Mouse (Mus musculus) T-cell, adult 2 months (primary cell): ENCODE results near the gene Adprhl1.
A peak's percentile ranks its signal among the peaks of the same experiment; 100 is the strongest.

ENCODE experiments used
- DNase-seq: peaks from one replicate; pipeline ENCODE4 v3.0.0; 2022; ENCODE audit warnings: low spot score

Gene Adprhl1

DNA sequence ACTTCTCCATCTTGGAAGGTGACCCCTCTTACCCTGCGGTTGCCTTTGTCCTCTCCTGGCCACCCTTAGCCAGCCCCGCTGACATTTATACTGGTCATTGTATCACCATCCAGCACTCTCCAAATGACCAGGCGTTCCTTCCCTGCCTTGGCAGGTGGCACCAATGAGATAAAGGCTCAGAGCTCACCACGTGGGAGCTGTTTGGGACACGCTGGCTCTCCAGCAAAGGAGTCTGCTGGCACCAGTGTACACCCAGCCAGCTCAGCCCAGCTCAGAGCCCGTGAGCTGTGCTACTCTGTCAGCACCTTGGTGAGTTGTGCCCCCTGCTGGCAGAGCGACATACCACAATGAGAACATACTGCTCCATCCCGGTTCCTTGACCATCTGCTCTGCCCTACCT lies at the start of gene Adprhl1:
TSS of gene Adprhl1 (minus strand) at position 144 of the 400 bp plus-strand sequence.
- DNase-seq = peak; percentile 45

DNA sequence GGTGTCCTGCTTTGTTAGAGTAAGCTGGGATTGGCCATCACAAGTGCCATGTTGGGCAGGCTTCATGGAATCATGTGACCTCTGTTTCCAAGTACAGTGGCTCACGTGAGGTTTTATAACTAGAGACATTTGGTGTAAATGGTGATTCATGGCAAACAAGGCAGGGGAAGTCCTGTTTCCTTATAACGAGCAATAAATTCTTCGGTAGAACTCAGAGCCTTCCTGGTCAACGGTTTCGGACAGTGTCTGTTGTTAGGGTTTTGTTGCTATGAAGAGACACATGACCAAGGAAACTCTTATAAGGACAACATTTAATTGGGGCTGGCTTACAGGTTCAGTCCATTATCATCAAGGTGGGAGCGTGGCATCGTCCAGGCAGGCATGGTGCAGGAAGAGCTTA lies 47.1 kb upstream of the Adprhl1 start:
- DNase-seq = no peak

DNA sequence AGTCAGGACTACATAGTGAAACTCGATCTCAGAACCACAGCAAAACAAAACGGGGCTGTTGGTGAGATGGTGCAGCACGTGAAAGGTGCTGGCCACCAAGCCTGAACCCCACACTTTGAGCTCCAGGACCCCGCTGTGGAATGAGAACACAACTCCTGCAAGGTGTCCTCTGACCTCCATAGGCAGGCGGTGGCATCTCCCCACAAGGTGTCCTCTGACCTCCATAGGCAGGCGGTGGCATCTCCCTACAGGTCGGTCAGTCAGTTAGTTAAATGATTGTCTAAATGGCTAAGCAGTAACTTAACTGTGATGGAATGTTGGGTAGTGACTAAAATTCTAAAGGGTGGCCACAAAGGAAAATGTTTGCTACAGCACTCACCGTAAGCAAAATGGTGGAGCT lies 45.6 kb upstream of the Adprhl1 start:
- DNase-seq = no peak

DNA sequence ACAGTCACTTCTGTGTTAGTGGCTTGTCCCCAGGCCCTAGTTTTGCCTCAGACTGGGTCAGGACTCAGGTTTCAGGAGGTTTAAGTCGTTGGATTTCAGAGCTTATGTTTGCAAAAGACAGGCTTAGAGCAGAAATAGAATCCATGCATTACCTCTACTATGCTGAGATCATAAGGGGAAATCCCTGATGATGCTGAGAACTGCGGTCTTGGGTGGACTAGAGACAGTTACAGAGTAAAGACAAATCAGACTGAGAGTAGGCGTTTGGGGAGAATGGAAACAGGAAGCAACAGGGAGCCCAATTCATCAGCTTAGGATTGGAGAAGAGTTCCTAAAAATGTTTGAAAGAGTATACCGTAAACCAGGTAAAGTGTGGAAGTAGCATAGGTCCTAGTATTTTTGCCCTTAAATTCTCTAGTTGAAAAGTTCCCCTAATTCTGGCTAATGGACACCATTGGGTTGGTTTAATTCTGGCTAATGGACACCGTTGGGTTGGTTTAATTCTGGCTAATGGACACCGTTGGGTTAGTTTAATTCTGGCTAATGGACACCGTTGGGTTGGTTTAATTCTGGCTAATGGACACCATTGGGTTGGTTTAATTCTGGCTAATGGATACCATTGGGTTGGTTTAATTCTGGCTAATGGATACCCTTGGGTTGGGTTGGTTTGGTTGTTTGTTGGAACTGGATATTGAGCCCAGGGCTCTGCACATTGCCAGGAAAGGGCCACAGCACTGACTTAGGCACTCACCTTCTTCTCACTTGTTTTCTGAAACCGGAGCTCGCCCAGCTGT lies 39.9 kb upstream of the Adprhl1 start:
- DNase-seq = no peak

DNA sequence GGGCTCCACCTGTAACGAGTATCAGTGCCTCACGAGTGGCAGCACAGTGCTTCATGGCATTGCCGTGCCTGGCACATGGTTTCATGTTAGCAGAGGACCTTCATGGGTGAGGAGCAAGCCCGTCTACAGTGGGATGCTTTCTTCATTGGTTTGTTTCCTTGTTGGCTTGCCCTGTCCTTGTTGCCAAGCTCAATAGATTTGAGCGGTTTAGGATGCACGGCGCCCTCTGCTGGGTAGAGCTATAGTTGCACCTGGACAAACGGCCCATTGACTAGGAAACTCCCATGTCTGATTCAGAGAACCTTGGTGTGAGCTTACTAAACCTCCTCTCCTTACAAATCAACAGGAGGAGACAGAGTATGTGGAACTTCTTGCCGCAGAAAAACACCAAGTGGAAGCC lies 38.4 kb upstream of the Adprhl1 start:
- DNase-seq = peak; percentile 65

DNA sequence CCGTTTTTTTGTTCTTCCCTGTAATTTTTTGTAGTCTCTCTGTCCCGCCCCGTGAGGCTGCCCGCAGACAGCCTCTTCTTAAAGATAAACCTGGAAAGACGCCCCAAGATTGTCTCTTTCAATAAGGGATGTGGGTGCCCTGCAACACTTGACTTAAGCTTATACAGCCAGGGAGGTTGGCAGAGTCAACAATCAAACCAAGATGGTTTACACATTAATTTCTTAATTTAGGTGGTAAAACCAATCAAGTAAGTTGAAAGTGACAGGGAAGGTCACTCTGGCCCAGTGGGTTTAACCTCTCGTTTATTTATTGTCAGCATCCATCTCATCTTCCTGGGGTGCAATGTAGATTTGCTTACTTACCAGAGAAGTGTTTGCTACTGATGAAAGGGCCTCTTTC lies 34.7 kb upstream of the Adprhl1 start:
- no peak for DNase-seq

DNA sequence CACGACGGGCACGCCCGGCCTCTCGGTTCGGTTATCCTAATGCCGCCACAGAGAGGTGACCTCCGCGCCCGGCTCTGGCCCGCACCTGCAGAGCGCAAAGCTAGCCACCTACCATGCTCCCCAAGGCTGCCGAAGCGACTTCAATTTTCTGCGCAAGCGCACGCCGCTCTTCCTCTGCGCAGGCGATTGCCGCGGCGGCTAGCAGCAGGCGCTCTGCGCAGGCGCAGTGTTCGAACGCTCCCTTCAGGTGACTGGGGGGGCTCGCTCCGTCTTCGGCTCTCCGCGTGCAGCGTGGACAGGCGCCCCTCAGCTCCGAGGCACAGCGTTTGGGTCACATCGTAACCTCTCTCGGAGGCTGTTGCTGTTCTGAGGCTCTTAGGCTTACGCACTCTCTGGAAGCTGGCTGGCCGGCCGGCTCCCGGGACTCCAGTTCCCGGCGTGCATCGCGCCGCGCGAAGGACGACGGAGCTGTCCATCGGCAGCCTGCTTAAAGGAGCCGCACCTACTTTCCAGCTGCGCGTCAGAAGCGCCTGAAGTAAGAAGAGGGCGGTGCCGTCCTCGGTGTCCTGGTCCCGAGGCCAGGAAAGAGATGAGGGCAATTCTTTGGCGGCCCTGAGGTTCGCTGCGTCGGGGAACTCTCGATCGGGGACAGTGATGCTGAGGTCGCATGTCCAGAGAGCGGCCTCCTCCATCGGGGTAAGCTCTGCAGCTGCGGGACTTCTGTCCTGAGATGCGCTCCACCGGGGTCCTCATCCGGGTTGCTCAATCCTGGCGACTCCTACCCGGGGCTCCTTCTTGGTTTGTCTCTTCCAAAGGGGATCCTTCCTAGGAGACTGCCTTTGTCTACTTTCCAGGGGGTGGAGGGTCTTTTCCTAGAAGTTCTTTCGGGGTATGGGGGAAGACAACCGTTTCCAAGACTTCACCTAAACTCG lies 34.0 kb upstream of the Adprhl1 start, which contains the start of the genes Dcun1d2 and Tmco3:
TSS of gene Dcun1d2 (minus strand) at position 440 of the 932 bp plus-strand sequence.
TSS of gene Tmco3 (plus strand) at position 499 of the 932 bp plus-strand sequence.
- DNase-seq = peak; percentile 95

DNA sequence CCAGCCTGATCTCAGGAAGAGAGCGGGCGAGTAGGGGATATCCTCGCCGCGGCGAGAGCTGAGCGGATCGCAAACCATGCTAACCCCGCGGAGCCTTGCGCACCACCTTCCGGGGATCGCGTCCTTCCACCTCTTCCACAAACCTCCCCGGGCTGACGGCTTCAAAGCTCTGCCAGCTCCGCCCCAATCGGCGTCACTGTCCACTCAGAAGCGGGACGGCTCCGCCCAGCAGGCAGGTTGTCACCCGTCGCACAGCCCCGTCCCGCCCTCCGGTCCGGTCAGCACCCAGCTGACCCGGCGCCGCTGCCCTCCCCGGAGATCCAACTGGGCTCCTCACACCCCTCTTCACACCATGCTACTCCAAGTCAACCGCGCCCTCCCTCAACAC lies 33.3 kb upstream of the Adprhl1 start:
- peak; percentile 81 for DNase-seq

DNA sequence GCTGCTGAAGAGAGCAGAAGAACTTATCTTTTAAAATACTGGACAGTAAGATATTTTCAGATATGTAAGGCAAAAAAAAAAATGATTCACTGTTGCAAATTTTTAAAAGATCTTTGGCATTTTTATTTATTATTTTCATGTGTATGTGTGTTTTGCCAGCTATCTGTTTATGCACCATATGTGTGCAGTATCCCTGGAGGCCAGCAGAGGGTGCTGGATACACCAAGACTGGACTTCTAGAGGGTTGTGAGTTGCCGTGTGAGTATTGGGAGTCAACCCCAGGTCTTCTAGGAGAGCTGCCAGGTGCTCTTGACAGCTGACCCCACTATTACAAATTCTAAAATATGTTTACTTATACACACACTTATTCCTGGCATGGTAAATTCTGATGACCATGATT lies 29.2 kb upstream of the Adprhl1 start:
- no peak for DNase-seq

DNA sequence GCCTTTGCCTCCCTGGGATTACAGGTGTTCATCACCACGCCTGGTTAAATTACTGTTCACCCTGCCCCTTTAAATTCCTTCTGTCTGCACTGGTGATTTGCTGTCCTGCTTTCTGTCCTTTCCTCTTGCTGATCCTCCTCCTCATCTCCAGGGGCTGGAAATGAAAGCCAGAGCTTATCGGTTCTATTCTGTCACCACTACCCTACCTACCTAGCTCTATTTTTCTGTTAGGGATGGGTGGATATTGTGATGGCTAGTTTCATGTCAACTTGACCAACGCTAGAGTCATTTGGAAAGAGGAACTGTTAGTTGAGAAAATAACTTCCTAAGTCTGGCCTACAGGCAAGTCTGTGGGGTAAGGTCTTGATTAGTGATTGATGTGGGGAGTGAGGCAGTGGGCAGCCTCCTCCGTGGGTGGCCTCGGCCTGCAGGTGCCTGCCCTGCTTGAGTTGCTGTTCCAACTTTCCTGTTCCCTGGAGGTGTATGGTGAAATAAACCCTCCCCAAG lies 23.0 kb upstream of the Adprhl1 start:
- DNase-seq = no peak

DNA sequence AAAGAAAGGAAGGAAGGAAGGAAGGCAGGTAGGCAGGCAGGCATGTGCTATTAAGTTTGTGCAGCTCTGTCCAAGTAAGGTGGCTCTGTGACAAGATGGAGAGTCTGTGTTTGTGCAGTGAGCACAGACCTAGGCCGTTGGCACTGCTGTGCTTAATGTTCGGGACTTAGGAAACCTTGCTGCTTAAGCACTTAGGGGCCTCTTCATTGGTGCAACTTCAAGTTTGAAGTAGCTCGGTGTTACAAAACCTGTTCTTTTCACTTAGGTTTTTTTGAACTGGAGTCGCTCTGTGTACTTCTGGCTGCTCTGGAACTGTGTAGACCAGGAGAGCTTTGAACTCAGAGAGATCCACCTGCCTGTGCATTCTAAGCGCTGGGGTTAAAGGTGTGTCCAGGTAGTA lies 18.9 kb upstream of the Adprhl1 start:
- DNase-seq = no peak

DNA sequence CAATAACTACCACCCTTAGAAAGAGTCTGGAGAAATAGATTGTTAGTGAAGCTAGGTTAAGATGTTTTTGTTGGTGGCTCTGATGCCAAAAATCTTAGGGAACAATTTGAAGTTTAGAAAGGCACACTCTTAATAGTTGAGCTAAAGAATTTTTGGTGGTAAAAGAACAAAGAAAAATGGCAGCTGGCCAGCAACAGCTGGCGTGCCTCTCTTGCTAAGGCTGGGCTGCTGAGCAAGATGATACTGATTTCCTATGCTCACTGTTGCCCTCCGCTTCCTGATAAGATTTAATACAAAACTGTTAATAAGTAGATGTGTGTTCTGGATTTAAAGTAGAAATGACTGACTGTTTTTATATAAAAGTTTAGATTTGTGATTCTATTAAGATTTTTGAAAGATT lies 13.6 kb upstream of the Adprhl1 start:
- no peak for DNase-seq

DNA sequence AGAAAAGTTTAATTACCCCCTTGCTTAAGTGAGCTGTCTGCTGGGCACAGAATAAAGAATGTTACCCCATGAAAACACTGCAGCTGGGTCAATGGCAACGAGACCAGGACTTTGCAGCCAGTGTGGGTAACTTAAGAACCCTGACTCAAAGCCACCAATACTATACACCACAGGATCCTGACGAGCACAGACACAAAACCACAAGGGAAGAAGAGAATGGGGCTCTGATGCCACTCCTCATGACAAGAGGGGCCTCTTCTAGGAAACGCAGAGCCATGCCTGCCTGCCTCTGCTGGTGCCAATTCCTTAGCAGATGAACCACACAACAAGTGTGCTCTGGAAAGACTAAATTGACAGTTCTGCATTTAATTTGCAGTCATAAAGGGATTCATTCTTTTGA lies 9.4 kb upstream of the Adprhl1 start:
- DNase-seq = no peak

DNA sequence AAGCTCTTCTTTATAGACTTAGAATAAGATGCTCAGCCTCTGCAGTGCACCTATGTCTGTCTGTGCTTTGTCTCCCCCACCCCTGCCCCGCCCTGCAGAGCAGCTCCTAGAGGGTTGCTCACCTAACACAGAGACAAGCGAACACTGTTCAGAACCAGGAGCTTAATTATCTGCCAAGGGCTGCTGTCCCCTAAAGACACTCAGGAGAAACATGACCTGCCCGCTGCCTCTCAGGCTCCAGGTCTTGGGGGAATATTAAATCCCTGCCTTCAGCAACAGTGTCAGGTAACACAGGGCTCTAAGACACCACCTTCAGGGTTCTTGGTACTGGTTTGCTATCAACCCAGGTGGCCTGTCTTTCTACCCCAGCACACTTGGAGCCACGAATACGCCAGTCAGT lies 549 bp downstream of the Adprhl1 start:
- DNase-seq = no peak

DNA sequence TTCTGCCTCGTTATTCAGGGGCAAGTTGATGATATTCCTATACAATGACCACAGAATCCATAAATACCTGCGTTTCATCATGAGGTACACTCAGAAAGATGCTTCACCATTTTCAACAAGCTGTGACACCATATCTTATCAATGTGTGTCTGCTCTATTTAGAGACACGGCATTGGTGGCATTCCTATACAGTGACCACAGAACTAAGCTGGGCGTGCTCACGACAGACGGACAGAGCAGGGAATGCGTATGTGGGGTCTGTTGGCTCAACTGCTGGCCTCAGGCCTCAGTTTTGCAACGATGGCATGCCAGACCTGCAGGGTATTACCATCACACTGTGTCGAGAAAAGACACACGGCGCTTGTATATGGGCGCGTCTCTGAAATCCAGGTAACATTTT lies 1.1 kb downstream of the Adprhl1 start:
- DNase-seq = no peak

DNA sequence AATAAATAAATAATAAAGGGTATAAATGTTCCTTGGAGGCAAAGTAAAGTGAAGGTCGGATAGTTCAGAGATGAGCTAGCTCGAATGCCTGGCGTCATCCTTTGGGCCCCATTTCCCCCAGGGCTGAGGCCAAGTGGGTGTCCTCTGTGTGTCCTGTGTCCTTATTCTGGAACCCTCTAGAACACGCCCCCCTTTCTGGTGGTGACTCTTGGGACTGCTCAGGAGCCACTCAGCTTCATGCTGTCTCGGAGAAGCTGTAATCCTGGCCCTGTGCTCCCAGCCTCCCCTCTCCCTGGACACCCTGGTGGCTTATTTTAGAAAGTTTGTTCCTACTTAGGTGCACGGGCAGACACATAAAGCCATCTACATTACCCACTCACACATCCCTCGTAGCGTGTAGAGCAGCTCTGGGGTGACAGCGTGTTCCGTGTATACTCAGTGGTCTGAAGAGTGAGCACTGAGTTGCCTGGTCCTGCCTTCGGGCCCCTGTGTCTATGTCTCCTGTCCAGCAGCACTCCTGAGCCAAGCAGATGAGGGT lies 9.6 kb downstream of the Adprhl1 start:
- DNase-seq = no peak

DNA sequence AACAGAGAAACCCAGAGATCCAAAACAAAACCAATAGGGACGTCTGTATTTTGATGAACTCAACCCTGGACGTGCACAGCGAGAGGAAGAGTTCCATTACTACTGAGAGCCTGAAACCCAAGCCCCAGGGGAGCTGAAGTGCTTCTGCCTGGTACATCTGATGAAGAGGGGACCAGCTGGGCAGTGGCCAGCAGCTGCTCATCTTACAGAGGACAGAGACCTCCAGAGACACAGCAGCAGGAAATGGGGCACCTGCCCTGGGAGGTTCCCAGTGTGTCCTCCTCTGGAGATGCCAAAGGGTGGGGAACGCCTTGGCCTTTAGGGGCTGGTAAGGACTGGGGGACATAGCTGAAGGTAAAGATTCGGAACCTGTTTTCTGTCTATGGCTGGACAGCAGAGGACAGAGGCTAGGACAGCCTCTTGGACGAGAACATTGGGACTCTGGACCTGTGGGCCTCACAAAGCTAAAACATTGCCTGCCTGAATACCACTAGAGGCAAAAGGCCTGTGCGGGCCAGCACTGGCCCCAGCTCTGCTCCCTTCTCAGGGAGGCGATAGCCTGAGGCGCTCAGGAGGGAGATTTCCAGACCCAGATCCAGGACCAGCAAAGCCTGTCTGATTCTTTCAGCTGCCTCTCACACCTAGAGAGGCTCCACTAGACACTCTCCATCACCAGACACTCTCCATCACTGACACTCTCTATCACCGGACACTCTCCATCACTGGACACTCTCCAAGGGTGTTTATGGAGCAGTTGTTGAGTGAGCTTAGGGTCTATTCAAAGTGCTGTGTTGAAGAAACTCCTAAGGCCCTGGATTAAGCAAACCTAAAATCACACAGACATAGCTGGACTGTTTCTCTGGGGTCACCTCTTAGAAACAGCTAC lies 10.7 kb downstream of the Adprhl1 start:
- DNase-seq = no peak

DNA sequence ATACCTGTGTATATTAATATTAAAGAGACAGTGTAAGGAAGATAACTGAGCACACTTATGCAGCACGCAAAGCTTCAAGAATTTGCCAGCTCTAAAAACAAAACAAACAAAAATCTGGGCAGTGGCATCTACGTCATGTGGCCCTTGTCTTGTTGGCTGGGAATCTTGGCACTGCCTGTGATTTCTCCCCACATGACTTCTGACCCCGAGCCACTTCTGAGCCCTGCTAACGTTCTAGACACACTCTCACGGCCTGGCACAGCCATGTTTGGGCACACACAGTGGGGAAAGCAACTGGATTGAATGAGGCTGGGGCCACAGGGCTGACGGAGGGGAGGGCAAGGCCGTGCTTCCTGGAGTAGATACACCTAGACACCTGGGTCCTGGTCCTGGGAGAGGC lies 13.3 kb downstream of the Adprhl1 start:
- DNase-seq = no peak

DNA sequence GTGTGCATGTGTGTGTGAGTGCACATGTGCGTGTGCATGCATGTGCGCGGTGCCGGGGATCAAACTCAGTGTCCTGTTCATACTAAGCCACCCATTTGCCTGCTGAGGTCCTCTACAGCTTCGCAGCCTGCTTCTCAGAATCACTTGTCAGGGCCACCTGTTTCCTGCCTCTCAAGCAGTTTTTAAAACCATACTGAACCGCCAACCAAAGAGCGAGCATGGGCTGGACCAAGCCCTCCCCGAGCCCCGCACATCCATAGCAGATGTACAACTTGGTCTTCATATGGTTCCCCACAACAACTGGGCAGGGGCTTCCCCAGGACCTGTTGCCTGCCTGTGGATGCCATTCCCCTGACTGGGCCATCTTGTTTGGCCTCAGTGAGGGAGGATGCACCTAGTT lies 13.9 kb downstream of the Adprhl1 start:
- DNase-seq = no peak

DNA sequence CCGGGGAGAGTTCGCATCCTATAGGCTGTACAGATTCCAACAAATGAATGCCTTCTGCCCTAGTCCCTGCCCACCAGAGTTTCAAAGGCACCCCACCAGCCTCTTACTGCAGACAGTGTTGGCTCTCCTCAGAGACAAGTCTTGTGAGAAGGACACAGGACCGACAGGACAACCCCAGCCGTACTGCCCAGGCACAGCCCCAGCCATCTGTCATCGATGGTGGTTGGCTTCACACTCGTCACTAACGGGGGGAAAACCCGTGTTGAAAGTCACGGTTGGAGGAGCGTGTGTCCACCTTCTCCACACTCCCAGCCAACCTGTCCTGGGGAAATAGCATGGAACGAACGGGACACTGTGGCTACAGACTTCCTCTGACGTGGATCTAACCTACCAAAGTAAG lies 19.2 kb downstream of the Adprhl1 start:
- no peak for DNase-seq

DNA sequence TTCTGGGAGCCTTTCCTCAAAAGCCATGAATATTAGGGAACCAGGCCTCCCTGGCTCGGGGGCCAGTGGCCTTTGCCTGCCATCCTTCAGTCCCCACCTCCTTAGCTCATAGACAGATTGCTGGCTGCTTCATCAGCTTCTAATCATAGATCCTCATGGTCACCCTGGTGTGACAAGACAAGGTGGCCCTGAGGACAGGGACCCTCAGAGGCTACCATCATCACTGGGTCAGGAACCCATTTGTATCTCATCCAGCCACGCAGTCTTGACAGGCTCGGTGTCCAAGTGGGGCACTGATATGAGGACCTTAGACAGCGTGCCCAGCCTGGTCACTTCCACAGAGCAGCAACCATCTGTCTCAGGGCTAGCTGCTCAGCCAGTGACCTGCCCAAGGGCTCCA lies 23.5 kb downstream of the Adprhl1 start:
- DNase-seq = no peak

DNA sequence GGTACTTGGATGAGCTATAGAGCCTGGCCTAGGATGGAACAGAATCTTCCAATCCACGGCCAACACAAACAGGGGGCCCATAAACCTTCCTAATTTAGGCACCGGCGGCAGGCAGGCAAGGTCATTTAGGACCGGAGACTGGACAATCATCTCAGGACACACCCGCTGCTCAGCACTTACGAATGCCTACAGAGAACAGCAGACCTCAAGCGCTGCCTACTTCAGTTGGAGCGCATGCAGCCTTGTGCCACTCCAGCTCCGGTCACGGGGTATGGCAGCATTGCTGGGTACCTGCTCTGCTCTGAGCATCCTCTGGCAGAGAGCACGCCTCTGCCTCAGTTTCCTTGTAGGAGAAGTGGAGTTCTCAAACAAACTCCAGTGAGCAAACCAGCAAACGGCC lies 24.2 kb downstream of the Adprhl1 start:
- no peak for DNase-seq
